Mouse (Mus musculus): ENCODE results near the gene Sult5a1.

GRCm38 (mm10) chr8:123110649-123111048, 47.5 kb downstream of the Sult5a1 start:
- no peak for TF ChIP-seq CTCF (IDR thresholded peaks at IDR 0.05; ENCODE audit: insufficient read depth, low read depth, low read length)
- no peak for TF ChIP-seq POLR2A (IDR thresholded peaks at IDR 0.05; ENCODE audit: insufficient read depth, low read depth, low read length)
